Comparison of ENCODE assay signal across 13 mouse cellular contexts in the genomic region with DNA sequence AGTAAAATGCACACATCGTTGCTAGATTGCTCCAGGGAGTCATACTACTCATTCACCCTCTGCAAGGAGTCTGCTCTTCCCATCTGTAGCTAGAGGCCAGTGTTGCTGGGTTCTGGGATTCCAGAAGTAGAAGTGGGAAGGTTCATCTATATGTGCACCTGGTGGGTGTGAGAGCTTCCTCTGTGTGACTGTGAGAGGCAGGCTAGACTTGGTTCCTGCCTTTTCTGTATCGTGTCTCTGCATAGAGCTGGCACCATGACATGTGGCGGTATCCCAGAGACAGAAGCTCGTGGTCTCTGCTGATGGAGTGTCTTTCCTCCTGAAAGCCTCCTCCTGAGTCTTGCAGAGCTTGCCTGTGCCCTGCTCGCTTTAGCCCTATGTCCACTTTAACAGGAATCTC.
DNase-seq lines count a peak whose midpoint lies in the region; ATAC-seq and TF ChIP-seq lines count a peak whose summit lies in the region.
"Had no signal": no experiment of that assay in that cellular context is flagged by ENCODE, and none has a peak within 500 bp of the region (broad histone marks: within the 10 kb centered on the region; RNA-seq: fewer than 3 reads in every experiment).

No protein-coding gene starts in this region.

- no peaks in the 10 kb centered on the region for H3K9me3 ChIP-seq in forebrain, embryonic 10.5 days
- H3K9me3 ChIP-seq in forebrain, embryonic 13.5 days (replicated peaks) = no peaks in the 10 kb centered on the region
- H3K9me3 ChIP-seq: heart, embryonic 10.5 days had no signal

- no peak overlapping the region for H3K4me3 ChIP-seq in forebrain, embryonic 10.5 days
- H3K4me3 ChIP-seq in forebrain, embryonic 13.5 days = no peak overlapping the region
- no peak overlapping the region for H3K4me3 ChIP-seq in left cerebral cortex, adult 2 months
- H3K4me3 ChIP-seq in embryonic fibroblast, embryonic 13.5 days (ENCODE audit: insufficient read depth, low read length) = no peak overlapping the region
- H3K4me3 ChIP-seq: heart, embryonic 10.5 days had no signal

- no peaks in the 10 kb centered on the region for H3K27me3 ChIP-seq in forebrain, embryonic 10.5 days (ENCODE audit: poor library complexity, severe bottlenecking)
- no peaks in the 10 kb centered on the region for H3K27me3 ChIP-seq in forebrain, embryonic 13.5 days
- H3K27me3 ChIP-seq: Patski had no signal

- no peak for DNase-seq in forebrain, embryonic 10.5 days (ENCODE audit: extremely low spot score, low spot score)
- DNase-seq in left cerebral cortex, adult 2 months (ENCODE audit: extremely low spot score in 1 of 2, low spot score in 2 of 2) = peak in 1 of 2 experiments; percentile 46
- no peak for DNase-seq in left cerebral cortex, adult 11 months (ENCODE audit: low spot score)
- peak; percentile 34 to 44 for DNase-seq in right cerebral cortex, adult 2 months (ENCODE audit: low spot score in 2 of 2)
- no peak for DNase-seq in thymus, postnatal 25 days
- DNase-seq in c-Kit-positive CD71-positive TER-119-positive erythroid progenitor cells, embryonic 14.5 days (ENCODE audit: low spot score) = no peak
- DNase-seq: layer of hippocampus, postnatal 36 days had no signal

- WGBS in forebrain, embryonic 10.5 days = 85% methylated on average over 5 of the region's 5 CpGs
- 77% methylated on average over 5 of the region's 5 CpGs for WGBS in forebrain, embryonic 13.5 days

- intact Hi-C loops in left cerebral cortex, adult 2 months (cut with DNase I) = loop anchor here (10.0 kb wide), 1 partner anchor 244 kb away; no protein-coding TSS in a partner anchor

- no peak overlapping the region for H3K9ac ChIP-seq in forebrain, embryonic 13.5 days

- 0 out of 2 replicates have a peak overlapping the region, but pooled peaks have one; percentile 20 for H3K27ac ChIP-seq in forebrain, embryonic 10.5 days
- no peak overlapping the region for H3K27ac ChIP-seq in forebrain, embryonic 13.5 days
- peak overlapping the region; percentile 50; the same call in 1 of the 2 replicates for H3K27ac ChIP-seq in left cerebral cortex, adult 2 months
- H3K27ac ChIP-seq in embryonic fibroblast, embryonic 13.5 days (ENCODE audit: insufficient read depth, low read length) = peak overlapping the region; percentile 96
- H3K27ac ChIP-seq: macrophage had no signal

- H3K4me1 ChIP-seq in forebrain, embryonic 10.5 days = peaks cover 33% of the 10 kb centered on the region
- peaks cover 21% of the 10 kb centered on the region for H3K4me1 ChIP-seq in forebrain, embryonic 13.5 days
- H3K4me1 ChIP-seq in embryonic fibroblast, embryonic 13.5 days (ENCODE audit: control insufficient read depth, insufficient read depth, low read length) = peaks cover 33% of the 10 kb centered on the region

- no peak for TF ChIP-seq POLR2A in embryonic fibroblast, embryonic 13.5 days (IDR thresholded peaks at IDR 0.05; ENCODE audit: low read depth, low read length)

- no peak for ATAC-seq in forebrain, embryonic 13.5 days
- ATAC-seq: hindbrain, embryonic 16.5 days had no signal

- no peak for TF ChIP-seq CTCF in left cerebral cortex, adult 2 months (IDR thresholded peaks at IDR 0.05)
- no peak for TF ChIP-seq CTCF in embryonic fibroblast, embryonic 13.5 days (IDR thresholded peaks at IDR 0.05; ENCODE audit: borderline replicate concordance, insufficient read depth, low read length)

- no peaks in the 10 kb centered on the region for H3K36me3 ChIP-seq in forebrain, embryonic 10.5 days (replicated peaks)
- no peaks in the 10 kb centered on the region for H3K36me3 ChIP-seq in forebrain, embryonic 13.5 days (ENCODE audit: poor library complexity, severe bottlenecking)
- H3K36me3 ChIP-seq: heart, embryonic 10.5 days had no signal

- H3K4me2 ChIP-seq in forebrain, embryonic 13.5 days = no peak overlapping the region

Comparison
In these comparisons a context has a peak if more than half of its experiments do, and no peak if none do; other contexts are left out.
1. DNase-seq: peak in right cerebral cortex, adult 2 months (2 of 2); none in forebrain, embryonic 10.5 days (single experiment), left cerebral cortex, adult 11 months (single experiment), thymus, postnatal 25 days (single experiment) and c-Kit-positive CD71-positive TER-119-positive erythroid progenitor cells, embryonic 14.5 days (single experiment).